Mouse (Mus musculus) monocyte, adult 2 months (primary cell): ENCODE results near the gene Spns3.

Source experiments
- DNase-seq, 2 experiments: peaks; one replicate each; pipeline ENCODE4 v3.0.0; 2022; ENCODE audit warnings: low spot score in 2 of 2, low read depth in 1 of 2

Spns3 gene

GRCm38 (mm10) chr11:72519189-72519588 is 31.1 kb downstream of the Spns3 start:
- no peak for DNase-seq

- DNase-seq, result no peak
Measured at GRCm38 (mm10) chr11:72518449-72518848, 31.9 kb downstream of the Spns3 start.

GRCm38 (mm10) chr11:72514967-72515366 is 35.3 kb downstream of the Spns3 start:
- no peak for DNase-seq

GRCm38 (mm10) chr11:72508651-72509050 is 41.7 kb downstream of the Spns3 start:
- no peak for DNase-seq

- DNase-seq, result no peak
Measured at GRCm38 (mm10) chr11:72507651-72508050, 42.7 kb downstream of the Spns3 start.

GRCm38 (mm10) chr11:72504016-72504797 is 46.1 kb downstream of the Spns3 start:
- DNase-seq, result no peak

- DNase-seq, result no peak
Measured at GRCm38 (mm10) chr11:72503501-72503921, 46.8 kb downstream of the Spns3 start.

- no peak for DNase-seq
Measured at GRCm38 (mm10) chr11:72502236-72502635, 48.1 kb downstream of the Spns3 start.

GRCm38 (mm10) chr11:72501426-72502002 is 48.8 kb downstream of the Spns3 start:
- DNase-seq, result no peak

- no peak for DNase-seq
Measured at GRCm38 (mm10) chr11:72500139-72500538, 50.2 kb downstream of the Spns3 start.

- DNase-seq, result no peak
Measured at GRCm38 (mm10) chr11:72497367-72497766, 52.9 kb downstream of the Spns3 start.

GRCm38 (mm10) chr11:72496775-72497174 is 53.5 kb downstream of the Spns3 start:
- no peak for DNase-seq

- no peak for DNase-seq
Measured at GRCm38 (mm10) chr11:72496066-72496465, 54.2 kb downstream of the Spns3 start.

- DNase-seq, result no peak
Measured at GRCm38 (mm10) chr11:72494046-72494988, 56.0 kb downstream of the Spns3 start.

GRCm38 (mm10) chr11:72491130-72491960 is 59.0 kb downstream of the Spns3 start:
- DNase-seq, result no peak

- DNase-seq, result peak; percentile 20 to 57
Measured at GRCm38 (mm10) chr11:72489881-72490301, 60.4 kb downstream of the Spns3 start, which contains the start of gene Spns2. Spns2 (minus strand) TSS chr11:72489904.

- DNase-seq, result no peak
Measured at GRCm38 (mm10) chr11:72489397-72489796, 60.9 kb downstream of the Spns3 start.

- no peak for DNase-seq
Measured at GRCm38 (mm10) chr11:72488753-72489271, 61.5 kb downstream of the Spns3 start.

GRCm38 (mm10) chr11:72487739-72488138 is 62.6 kb downstream of the Spns3 start:
- DNase-seq, result no peak

GRCm38 (mm10) chr11:72487171-72487570 is 63.1 kb downstream of the Spns3 start:
- no peak for DNase-seq
